Mouse (Mus musculus) thymus, adult 2 months (tissue): ENCODE measurements around the gene Hpcal1.

Source experiments
- CTCF ChIP-seq: fragments of 200-500 bp; IDR thresholded peaks from 2 replicates; pipeline ENCODE4 v1.5.1; 2012; ENCODE audit warnings: mild to moderate bottlenecking, control low read depth, low read length, moderate library complexity, borderline replicate concordance; ENCODE audit not compliant: control insufficient read depth, poor library complexity, insufficient read depth; ENCODE audit errors: extremely low read depth
- POLR2A ChIP-seq: fragments of 200-500 bp; IDR thresholded peaks from 2 replicates; pipeline ENCODE4 v1.6.1; 2012; ENCODE audit warnings: mild to moderate bottlenecking, low read length, control low read depth, moderate library complexity; ENCODE audit not compliant: control insufficient read depth, poor library complexity, insufficient read depth; ENCODE audit errors: extremely low read depth

- TF ChIP-seq CTCF = peak; percentile 10; the same call in 1 of the 2 replicates
- no peak for TF ChIP-seq POLR2A
Measured at GRCm38 (mm10) chr12:17709451-17709850, 18.8 kb downstream of the Hpcal1 start.
